Mouse (Mus musculus) adrenal gland, adult (tissue): ENCODE measurements around the gene Ramp2.

Experiments used
- DNase-seq, 2 experiments: peaks; one replicate each; pipeline ENCODE4 v3.0.0; 2022 to 2023; ENCODE audit warnings: low spot score in 1 of 2; ENCODE audit not compliant: inconsistent age in 2 of 2

The Ramp2 gene

GRCm38 (mm10) chr11:101264954-101265471 lies 19.2 kb downstream of the Ramp2 start:
- no peak for DNase-seq

- no peak for DNase-seq
Measured at GRCm38 (mm10) chr11:101265906-101266305, 20.1 kb downstream of the Ramp2 start.

DNA sequence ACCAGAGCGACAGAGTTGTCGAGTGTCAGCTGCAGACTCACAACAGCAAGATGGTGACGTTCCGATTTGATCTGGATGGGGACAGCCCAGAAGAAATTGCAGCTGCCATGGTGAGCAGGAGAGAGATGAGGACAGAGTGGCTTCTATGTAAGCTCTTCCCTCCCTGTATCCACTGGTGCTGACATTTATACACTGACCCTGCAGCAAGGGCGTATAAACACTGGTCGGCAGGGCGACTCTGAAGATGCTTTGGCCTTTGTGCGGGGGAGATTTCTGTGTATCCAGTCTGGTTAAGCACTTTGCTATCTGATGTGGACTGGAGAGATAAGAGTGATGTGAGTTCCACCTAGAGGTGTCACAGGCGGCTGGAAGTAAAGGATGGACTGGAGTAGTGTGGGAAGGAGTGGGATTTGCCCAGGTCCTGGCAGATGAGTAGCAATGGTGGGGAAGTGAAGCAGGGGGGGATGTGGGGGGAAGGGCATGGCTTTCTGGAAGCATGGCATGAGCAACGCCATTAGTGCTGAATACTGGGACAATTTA lies 23.8 kb downstream of the Ramp2 start:
- DNase-seq = no peak

GRCm38 (mm10) chr11:101272446-101272845 lies 26.6 kb downstream of the Ramp2 start:
- DNase-seq = no peak

GRCm38 (mm10) chr11:101275309-101275708 lies 29.5 kb downstream of the Ramp2 start:
- DNase-seq = no peak

GRCm38 (mm10) chr11:101276319-101277070 lies 30.7 kb downstream of the Ramp2 start:
- peak in 1 of 2 experiments; percentile 26 for DNase-seq

DNA sequence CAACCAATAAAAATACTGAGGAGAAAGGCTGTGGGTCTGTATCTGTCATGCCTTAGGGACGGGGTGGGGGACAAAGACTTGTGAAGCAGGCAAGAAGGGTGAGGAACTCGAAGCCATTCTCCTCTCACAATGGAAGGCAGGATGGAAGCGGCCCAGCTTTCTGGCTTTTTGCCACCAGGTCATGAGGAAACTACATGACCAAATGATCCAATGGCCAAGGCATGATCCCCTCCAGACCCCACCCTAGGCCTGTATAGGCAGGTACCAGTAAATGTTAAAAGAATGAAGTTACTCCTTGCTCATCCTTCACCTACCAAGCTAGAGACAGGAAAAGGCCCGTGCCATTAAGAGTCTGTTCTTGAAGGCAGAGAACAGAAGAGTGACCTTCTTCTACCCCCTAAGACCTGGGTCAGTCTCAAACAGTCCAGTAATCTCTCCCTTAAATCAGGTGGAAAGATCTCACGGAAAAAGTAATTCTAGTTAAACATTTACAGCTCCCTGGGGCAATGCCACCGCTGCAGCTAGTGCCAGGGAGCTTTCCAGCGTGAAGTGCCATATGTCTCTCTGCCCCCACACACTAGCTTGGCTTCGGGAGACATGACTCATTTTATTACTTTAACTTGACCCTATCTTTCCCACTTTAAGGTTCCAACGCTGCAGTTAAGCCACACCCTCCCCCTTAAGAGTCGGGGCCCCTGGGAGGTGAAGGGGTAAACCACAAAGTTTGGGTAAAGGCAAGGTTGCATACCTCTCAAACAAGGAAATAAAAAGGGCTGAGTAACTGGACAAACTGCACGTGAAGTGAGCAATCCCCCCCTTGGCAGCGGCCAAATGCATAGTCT lies 31.8 kb downstream of the Ramp2 start:
- no peak for DNase-seq

GRCm38 (mm10) chr11:101278223-101279192 lies 32.7 kb downstream of the Ramp2 start, which contains the start of the genes Cntd1 and Coa3:
Cntd1 (plus strand) TSS chr11:101279012.
Coa3 (minus strand) TSS chr11:101279114.
- DNase-seq = peak; percentile 84 to 95

- DNase-seq = no peak
Measured at GRCm38 (mm10) chr11:101279193-101279569, 33.4 kb downstream of the Ramp2 start.

DNA sequence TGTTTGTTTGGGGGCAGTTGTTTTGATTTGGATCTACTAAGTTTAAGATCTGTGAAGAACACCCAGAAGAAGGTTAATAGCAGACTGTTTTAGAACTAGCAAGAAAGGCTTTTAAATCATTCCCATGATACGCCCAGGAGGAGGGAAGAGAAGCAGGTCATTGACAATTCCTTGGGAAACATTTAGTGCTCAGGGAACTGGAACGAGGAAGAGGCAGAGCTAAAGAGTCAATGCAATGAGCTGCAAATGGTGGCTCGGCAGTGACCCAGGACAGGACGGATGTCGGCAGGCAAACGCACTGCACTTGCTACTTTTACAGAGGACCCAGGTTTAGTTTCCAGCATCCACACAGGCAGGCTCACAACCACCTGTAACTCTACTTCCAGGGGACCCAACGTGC lies 35.0 kb downstream of the Ramp2 start:
- DNase-seq = no peak

- no peak for DNase-seq
Measured at GRCm38 (mm10) chr11:101282896-101283295, 37.1 kb downstream of the Ramp2 start.

GRCm38 (mm10) chr11:101283805-101284204 lies 38.0 kb downstream of the Ramp2 start:
- no peak for DNase-seq

GRCm38 (mm10) chr11:101287306-101287705 lies 41.5 kb downstream of the Ramp2 start:
- DNase-seq = peak; percentile 86

DNA sequence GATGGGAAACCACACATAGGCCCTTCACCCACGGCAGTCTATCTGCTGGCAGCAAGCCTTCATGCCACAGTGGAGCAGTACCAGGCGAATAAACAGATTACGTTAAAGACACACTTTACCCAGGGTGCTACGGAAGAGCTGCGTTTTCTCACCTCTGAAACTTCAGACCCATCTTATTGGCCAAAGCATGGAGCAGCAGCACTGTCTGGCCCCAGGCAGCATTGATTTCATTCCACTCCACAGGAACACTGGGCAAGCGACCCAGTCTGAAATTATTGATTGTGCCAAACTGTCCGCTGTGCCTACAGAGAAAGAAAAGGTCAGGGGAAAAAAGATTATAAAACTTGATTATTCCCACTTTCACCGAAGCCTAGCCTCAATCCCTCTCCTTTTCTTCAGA lies 45.4 kb downstream of the Ramp2 start:
- no peak for DNase-seq

- no peak for DNase-seq
Measured at GRCm38 (mm10) chr11:101295191-101295590, 49.4 kb downstream of the Ramp2 start.

- no peak for DNase-seq
Measured at GRCm38 (mm10) chr11:101300881-101301280, 55.1 kb downstream of the Ramp2 start.

GRCm38 (mm10) chr11:101301299-101302003 lies 55.6 kb downstream of the Ramp2 start:
- DNase-seq = no peak

GRCm38 (mm10) chr11:101302004-101302798 lies 56.4 kb downstream of the Ramp2 start, which contains the start of gene Becn1:
Becn1 (minus strand) TSS chr11:101302286.
- DNase-seq = peak; percentile 95 to 98

DNA sequence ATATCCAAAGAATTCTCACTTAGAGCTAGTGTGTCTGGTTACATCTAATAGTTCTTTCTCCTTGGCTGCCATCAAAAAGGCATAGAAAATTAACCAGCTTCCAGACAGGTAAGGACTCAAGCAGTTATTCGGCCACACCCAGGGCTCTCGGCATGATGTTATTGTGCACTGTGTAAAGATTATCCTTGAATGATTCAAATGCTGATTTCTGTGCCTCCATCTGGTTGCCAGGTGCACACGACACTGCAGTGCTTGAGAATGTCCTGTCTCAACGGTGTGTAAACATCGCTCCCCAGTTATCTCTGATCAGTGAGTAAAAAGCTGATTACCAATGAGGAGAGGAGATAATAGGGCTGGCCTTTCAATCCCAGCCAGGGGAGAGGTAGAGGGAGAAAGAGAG lies 61.9 kb downstream of the Ramp2 start:
- no peak for DNase-seq
